Mouse (Mus musculus) kidney, adult 9 months (tissue): ENCODE measurements around the gene Fgfr2.

ENCODE experiments used
- DNase-seq: peaks from one replicate; pipeline ENCODE4 v3.0.0; 2022

The Fgfr2 gene

GRCm38 (mm10) chr7:132882343-132882742 is 240.8 kb downstream of the Fgfr2 start:
- peak; percentile 33 for DNase-seq

GRCm38 (mm10) chr7:132880276-132880675 is 242.9 kb downstream of the Fgfr2 start:
- DNase-seq = no peak

GRCm38 (mm10) chr7:132875391-132876086 is 247.6 kb downstream of the Fgfr2 start:
- DNase-seq = peak; percentile 92

GRCm38 (mm10) chr7:132873043-132873442 is 250.1 kb downstream of the Fgfr2 start:
- DNase-seq = no peak

- no peak for DNase-seq
Measured at GRCm38 (mm10) chr7:132866316-132866715, 256.8 kb downstream of the Fgfr2 start.

GRCm38 (mm10) chr7:132859042-132859958 is 263.9 kb downstream of the Fgfr2 start, which contains the start of gene Abraxas2:
Gene Abraxas2 (plus strand): TSS chr7:132859225.
- DNase-seq = peak; percentile 92

- no peak for DNase-seq
Measured at GRCm38 (mm10) chr7:132858043-132858608, 265.0 kb downstream of the Fgfr2 start.

GRCm38 (mm10) chr7:132856083-132856482 is 267.1 kb downstream of the Fgfr2 start:
- no peak for DNase-seq

GRCm38 (mm10) chr7:132853946-132854345 is 269.2 kb downstream of the Fgfr2 start:
- no peak for DNase-seq

GRCm38 (mm10) chr7:132853361-132853760 is 269.8 kb downstream of the Fgfr2 start:
- DNase-seq = no peak

- peak; percentile 90 for DNase-seq
Measured at GRCm38 (mm10) chr7:132852173-132852844, 270.8 kb downstream of the Fgfr2 start, which contains the start of gene Eef1akmt2. Gene Eef1akmt2 (minus strand): TSS chr7:132852673.

GRCm38 (mm10) chr7:132843152-132843551 is 280.0 kb downstream of the Fgfr2 start:
- DNase-seq = no peak

GRCm38 (mm10) chr7:132842455-132842854 is 280.7 kb downstream of the Fgfr2 start:
- no peak for DNase-seq

- DNase-seq = no peak
Measured at GRCm38 (mm10) chr7:132841287-132841686, 281.9 kb downstream of the Fgfr2 start.

GRCm38 (mm10) chr7:132830955-132831354 is 292.2 kb downstream of the Fgfr2 start:
- no peak for DNase-seq

GRCm38 (mm10) chr7:132824346-132825022 is 298.7 kb downstream of the Fgfr2 start:
- DNase-seq = no peak

GRCm38 (mm10) chr7:132823832-132824231 is 299.3 kb downstream of the Fgfr2 start:
- DNase-seq = no peak

GRCm38 (mm10) chr7:132820692-132821091 is 302.5 kb downstream of the Fgfr2 start:
- no peak for DNase-seq

- no peak for DNase-seq
Measured at GRCm38 (mm10) chr7:132817056-132817455, 306.1 kb downstream of the Fgfr2 start.

- DNase-seq = no peak
Measured at GRCm38 (mm10) chr7:132816528-132816927, 306.6 kb downstream of the Fgfr2 start.

GRCm38 (mm10) chr7:132815081-132815480 is 308.1 kb downstream of the Fgfr2 start:
- peak; percentile 27 for DNase-seq

- DNase-seq = no peak
Measured at GRCm38 (mm10) chr7:132814089-132814450, 309.1 kb downstream of the Fgfr2 start.
